Mouse (Mus musculus): ENCODE data around the gene Adra2b.

Adra2b gene

DNA sequence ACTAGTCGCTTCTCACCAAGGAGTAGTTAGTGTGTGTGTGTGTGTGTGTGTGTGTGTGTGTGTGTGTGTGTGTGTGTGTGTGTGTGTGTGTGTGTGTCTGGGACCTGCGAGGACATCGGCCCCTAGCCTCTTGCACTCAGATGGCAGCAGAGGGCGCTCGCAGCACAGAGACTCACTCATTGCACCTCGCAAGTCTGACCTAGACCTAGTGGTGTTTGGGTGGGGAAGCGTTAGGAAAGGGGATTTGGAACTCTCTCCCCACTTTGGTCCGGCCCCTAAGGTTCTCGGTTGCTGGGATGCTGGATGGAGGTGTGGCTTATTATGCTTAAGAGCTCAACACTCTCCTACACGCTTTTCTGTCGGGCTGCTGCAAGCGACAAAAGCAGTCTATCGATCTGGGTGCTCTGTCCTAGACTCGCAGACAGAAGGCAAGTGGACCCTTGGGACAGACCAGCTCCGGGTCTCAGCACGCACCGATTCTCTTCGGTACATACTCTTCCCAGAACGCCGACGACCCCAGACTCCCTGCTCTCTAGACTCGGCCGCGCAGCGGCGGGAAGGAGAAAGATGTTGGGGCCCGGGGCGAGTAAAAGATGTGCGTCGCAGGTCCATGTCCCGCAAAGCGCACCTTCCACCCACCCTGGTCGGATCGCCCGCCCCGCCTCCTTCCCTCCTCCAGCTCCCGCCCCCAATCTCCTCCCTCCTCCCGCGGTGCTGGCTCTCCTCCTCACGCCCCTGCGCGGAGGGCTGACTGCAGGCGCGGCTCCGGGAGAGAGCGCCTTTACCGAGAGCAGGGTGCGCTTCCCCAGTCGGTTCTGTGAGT is at the start of gene Adra2b:
Gene Adra2b, plus strand, starts transcription at position 750 of the 823 bp plus-strand sequence.
- in situ Hi-C loops (cut with MboI, MseI): loop anchor here (5.0 kb wide), 1 partner anchor 80 kb away; the partner anchor contains the start of gene Fahd2a

DNA sequence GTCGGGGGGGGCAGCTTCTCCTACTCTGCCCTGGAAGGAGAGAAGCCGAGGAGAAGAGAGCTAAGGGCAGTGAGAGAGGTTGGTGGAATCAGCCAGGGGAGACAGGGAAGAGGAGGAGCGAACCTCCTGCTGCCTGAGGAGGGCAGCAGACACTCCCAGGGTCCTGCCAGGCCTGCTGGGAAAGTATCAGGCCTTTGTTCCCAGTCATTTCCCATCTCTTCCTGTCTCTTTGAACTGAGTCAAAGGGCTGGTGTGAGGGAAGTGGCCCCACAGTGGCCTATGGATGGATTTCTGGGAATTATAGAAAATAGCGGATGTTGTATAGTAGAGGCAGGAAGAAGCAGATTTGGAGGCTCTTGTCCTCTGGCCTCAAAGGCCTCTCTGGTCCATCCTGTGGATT is 49.1 kb upstream of the Adra2b start:
- in situ Hi-C loops (cut with MboI, MseI): no loop called here

DNA sequence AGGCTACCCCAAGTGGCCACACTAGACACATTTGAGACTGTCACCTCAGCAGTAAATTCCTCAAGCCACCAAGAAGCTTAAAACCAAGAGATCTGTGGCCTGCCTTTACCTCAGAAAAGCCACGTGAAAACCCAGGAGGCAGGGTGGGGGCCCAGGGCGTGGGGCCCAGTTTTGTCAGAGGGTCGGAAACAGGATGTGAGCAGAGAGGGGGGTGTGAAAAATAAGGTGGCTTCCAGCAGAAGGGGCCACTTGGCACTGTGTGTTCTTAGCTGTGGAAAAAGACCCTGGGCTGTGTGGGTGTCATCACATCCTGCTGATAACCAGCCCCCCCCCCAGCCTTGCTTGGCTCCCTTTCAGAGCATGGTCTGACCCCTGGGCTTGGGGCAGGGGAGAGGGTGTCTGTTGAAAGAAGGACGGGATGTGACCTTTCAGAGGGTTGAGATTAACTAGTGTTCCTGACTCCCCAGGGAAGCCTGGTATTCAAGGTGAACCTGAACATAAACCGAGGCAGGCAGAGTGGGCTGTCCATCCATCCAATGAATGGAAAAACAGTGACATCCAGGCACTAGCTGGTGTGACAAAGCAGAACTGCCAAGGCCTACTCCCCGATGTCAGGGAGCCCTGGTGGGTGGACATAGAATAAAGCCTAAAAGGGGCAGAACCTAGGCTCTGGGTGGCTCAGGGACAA is 48.4 kb upstream of the Adra2b start:
- in situ Hi-C loops (cut with MboI, MseI): no loop called here

DNA sequence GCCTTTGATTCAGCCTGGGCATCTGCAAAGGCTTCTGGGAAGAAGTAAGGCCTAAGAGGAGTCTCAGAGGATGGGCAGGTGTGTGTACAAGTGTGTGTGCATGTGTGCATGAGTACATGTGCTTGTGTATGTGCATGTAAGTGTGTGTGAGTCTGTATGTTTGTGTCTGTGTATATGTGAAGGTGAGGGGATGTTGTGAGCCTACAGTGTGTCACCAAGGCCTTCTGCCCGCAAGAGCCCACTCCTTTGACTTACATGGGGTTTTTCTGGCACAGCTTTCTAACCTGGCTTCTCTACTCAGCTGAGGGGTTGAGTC is 47.9 kb upstream of the Adra2b start:
- in situ Hi-C loops (cut with MboI, MseI): no loop called here

DNA sequence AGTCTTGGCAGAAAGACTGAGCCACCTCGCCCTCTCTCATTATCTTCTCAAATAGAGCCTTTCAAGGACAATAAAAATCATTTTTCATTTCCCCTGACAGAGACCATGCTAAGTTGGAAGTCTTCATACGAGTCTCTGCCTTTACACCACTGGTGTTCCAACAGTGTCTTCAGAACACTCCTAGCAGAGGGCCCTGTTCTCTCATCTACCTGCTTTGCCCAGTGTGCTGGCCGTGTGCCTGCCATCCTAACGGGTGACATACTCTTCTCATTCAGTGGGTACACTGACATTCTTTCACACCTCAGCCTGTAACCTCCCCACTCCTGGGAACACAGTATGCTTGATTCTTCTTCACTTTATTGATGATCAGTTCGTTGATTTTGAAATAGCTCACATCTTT is 46.6 kb upstream of the Adra2b start:
- in situ Hi-C loops (cut with MboI, MseI): no loop called here

DNA sequence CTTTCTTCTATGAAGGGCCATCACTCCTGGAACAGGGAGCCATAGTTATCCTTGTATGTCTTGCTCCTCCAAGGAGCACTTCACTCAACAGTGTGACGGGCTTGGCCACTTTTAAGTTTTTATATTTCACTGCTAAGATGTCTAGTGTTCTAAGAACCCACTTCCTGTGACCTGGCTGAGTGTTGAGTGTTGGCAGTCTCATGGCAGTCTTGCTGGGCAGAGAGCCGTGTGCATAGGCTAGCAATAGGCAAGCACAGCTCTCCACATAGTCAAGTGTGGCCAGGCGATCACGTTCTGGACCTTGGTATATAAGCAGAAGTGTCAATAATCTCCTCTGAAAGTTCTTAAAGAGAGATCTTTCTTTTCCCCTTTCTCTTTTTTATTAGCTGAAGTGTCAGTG is 44.9 kb upstream of the Adra2b start:
- in situ Hi-C loops (cut with MboI, MseI): no loop called here

DNA sequence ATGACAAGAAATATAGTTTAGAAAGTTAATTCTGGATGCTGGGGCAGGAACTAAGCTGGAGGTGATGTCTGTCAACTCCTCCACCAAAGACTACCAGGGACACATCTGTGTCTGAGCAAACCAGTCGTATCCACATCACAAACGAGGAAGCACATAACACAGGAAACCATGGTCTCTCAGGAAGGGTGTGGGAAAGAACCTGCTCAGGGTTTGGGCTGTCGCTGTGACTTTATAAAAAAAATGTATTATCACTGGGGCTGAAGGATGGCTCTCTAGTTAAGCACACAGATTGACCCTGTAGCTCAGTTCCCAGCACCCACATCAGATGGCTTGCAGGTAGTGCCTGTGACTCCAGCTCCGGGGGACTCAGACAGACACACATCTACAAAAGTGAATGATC is 43.9 kb upstream of the Adra2b start:
- in situ Hi-C loops (cut with MboI, MseI): no loop called here

DNA sequence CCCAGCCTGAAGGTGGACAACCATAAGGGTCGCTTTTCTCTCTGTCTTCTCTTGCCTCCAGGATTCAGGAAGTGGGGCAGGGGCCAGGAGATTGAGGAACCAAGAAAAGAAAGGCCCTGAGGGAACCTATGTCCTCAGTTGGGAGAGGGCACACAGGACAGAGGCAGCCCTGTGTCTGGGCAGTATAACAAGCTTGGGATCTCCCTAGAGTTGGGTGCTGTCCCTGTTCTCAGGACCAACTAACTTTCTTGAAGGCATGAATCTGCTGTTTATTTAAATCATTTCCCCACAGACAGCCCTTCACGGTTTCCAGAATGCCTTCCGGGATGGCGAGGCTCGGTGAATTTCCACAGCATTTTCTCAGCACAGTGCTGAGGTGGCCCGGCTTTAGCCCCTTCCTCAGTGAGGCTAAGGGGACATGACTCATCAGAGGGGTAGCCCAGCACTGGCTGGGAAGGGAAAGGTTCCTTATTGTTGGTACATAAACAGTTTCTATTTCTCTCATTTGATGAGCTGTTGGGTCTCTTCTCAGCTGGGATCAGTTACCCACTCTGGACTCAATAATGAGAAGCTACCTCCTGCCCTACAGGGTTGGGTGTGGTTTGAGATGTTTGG is 40.2 kb upstream of the Adra2b start:
- in situ Hi-C loops (cut with MboI, MseI): no loop called here

DNA sequence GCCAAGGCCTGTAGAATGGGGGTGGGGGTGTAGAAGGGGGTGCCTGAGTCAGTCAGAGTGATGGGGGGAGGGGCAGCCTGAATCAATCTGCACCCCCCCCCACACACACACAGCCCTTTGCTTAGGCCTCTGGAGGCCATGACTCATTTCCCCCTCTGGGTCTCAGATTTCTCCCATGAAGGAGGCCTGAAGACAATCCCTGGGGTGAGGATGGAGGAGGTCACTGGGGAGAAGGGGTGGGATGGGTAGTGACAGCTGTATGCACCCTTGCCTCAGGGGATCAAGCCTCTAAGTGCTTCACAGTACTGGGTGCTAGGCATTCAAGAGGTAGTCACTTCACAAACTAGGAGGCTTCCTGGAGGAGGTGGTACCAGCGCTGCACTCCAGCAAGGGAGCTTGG is 39.3 kb upstream of the Adra2b start:
- in situ Hi-C loops (cut with MboI, MseI): no loop called here

DNA sequence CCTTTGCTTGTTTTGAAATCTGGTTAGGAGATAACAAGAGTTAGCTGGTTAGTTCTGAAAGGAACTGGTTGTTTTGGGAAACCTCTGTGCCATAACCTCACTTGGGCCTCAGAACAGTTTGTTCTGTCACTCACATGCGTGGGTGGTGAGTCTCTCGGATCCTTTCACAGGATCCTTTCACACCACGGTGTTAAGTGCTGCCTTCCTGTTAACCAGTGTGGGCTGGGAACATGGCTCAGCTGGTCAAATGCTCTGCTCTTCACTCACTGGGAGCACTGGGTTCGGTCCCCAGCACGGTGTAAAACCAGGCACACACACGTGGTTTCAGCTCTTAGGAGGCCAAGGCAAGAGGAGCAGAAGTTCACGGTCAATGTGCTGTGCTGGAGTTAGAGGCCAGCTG is 38.6 kb upstream of the Adra2b start:
- in situ Hi-C loops (cut with MboI, MseI): no loop called here

DNA sequence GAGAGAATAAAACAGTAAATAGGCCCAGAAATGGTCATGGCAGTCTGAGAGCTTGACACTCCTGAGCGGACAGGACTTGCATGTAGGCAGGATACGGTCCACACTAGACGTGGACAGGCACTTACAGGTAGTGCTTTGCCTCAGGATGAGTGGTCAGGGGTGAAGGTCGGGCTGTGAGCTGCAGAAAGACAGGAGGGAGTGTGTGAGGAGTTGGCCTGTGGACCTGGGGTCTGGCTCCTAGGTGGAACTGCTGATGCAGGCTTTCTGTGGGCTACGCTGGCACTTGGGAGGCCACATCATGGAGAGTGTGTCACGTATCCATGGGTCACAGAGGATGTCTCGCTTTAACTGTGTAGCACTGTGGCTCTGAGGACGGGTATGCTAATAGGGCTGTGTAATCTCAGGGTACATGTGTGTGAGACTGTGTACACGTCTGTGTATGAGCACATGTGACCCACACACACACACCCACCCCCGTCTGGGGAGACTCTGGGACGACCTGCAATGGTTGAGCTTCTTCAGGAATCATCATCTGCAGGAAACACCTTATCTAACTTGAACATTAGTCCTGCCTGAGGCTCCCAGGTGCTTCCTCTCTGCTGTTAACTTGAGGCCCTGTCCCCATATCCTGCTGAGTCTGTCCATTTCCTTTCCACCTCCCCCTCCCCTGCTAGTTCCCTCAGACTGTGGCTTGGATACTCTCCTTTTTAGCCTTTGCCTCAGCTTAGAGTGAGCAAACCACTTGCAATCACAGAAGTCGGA is 34.7 kb upstream of the Adra2b start:
- in situ Hi-C loops (cut with MboI, MseI): no loop called here

DNA sequence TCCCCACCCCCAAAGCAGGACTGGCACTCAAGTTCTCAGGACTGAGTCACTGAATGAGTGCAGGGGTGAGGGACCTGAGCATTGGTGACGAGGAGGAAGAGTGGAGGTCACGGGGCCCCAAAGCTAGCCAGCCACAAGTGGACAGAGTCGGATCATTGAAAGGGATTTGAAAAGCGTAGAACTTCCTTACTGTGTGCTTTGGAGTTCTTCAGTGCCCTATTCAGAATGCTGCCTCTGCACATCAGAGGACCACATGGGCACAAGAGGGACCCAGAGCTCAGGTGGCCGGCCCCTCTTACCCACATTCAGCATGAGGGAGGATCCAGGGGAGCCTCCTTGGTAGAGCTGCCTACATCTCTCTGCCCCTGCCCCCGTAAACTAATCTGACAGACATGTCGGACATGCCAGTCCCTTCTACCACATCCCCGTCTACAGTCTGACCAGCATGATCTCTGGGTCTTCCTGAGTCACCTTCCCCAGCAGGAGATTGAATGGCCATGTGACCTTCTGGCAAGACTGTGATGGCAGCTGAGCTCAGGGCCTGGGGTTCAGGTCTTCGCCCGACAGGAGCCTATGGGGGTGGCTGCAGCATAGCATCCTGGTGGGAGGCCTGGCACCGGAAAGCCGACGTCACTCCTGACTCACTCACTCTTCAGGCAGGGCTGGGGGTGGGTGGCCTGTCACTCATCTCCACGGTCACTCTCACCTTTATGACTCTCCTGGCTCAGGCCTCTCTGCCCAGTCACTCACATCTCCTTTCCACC is 30.0 kb upstream of the Adra2b start:
- in situ Hi-C loops (cut with MboI, MseI): no loop called here

DNA sequence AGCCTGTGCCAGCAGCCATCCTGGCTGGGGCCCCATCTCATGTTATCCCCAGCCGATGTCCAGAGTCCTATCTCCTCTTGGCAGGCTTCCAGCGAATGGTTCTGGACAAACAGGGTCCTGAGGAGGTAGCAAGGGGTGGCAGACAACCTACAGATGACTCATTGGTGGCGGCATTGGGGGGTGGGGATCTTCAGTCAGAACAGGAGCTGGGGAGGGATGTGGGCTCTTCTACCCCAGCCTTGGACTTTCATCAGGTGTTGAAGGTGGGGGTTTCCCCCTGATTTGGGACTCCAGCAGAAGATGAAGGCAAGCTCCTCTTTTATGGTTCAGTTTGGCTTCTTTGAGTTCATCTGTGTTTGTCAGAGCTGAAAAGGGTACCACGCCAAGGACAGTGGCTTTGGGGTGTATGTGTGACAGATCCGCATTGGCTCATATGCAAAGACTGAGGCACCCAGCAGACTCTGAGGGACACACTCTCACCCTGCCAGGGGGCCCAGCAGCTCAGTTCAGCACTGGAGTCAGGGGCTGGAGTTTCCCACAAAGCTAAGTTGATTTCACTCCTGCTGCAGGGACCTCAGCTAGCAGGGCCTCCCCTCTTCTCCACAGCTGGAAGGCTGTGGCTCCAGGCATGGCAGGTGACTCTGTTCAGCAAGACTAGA is 28.9 kb upstream of the Adra2b start:
- in situ Hi-C loops (cut with MboI, MseI): no loop called here

DNA sequence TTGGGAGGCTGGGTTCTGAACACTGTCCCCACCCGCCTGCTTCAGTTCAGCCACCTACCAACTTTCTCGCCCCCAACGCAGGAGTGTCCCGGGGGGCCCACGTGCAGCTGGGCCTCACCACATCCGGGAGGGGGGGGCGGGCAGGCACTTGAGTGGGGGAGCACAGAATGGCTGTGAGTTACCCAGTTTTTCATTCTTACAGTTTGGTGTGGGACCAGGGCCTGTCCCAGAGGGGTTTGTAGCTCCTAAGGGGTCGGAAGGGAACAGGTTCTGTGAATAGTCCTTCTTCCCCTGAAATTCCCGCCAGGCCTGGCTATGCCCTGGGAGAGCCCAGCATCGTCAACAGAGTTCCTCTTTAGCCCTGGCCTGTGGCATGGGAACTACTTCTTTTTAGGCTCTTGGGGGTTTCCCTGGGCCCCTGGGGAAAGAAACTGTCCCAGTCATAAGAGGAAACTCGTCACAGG is 27.9 kb upstream of the Adra2b start:
- in situ Hi-C loops (cut with MboI, MseI): no loop called here

DNA sequence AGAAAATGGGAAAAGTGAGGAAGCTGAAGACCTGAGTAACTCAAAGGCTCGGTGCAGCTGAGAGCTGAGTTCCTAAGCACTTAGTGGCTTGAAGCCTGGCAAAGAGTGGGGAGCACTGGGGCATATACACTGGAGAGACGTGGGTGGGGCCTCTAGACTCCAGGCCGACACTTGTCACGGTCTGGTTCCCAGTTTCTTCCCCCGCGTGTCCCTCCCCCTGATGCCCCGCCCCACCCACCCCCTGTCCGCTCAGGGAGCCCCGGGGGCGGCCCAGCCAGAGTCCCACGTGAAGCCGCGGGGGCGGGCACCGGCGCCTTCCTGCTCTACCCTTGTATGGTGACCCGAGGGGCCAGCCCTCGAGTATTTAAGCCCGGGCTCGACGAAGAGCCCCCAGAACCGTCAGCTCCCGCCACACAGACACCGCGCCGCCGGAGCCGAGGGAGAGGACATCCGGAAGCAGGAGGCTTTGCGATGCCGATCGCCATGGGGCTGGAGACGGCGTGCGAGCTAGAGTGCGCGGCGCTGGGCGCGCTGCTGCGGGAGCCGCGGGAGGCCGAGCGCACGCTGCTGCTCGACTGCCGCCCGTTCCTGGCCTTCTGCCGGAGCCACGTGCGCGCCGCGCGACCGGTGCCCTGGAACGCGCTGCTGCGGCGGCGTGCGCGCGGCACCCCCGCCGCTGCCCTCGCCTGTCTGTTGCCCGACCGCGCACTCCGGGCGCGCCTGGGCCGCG is 27.1 kb upstream of the Adra2b start, which contains the start of gene Dusp2:
Gene Dusp2, plus strand, starts transcription at position 393 of the 730 bp plus-strand sequence.
- in situ Hi-C loops (cut with MboI, MseI): no loop called here

DNA sequence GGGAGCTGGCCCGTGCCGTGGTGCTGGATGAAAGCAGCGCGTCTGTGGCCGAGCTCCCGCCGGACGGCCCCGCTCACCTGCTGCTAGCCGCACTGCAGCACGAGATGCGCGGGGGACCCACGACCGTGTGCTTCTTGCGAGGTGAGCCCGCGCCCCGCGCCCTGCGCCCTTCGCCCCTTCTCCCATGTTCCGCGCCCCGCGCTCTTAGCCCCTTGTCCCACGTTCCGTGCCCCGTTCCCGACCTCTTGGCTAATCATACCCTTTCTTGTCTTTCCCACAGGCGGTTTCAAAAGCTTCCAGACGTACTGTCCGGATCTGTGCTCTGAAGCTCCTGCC is 26.5 kb upstream of the Adra2b start:
- in situ Hi-C loops (cut with MboI, MseI): no loop called here

DNA sequence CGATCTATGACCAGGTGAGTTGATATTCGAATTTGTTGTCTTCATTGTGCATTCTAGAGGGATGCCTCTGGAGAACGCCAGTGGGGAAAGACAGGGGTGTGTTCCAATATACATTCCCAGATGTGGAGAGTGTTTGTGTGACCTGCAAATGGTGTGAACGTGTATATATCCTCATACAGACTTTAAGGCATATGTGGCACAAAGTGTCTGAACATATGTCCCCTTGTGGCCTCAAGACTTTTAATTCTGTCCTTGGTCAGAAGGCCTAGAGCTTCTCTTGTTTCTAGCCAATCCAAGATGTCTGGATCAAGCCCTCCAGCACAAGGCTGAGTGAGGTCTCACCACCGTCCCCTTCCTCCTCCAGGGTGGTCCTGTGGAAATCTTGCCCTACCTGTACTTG is 26.1 kb upstream of the Adra2b start:
- in situ Hi-C loops (cut with MboI, MseI): no loop called here

DNA sequence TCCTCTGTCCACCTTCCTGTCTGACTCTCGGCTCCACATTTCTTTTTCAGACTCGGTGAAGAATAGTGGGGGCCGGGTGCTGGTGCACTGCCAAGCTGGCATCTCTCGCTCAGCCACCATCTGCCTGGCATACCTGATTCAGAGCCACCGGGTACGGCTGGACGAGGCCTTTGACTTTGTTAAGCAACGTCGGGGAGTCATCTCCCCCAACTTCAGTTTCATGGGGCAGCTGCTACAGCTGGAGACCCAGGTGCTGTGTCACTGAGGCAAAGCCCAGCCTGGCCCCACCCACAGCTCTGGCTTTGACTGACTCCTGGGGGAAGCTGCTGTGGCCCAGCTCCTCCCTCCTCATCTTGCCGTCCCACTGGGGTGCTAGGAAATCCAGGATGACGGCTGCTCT is 25.5 kb upstream of the Adra2b start:
- in situ Hi-C loops (cut with MboI, MseI): no loop called here

DNA sequence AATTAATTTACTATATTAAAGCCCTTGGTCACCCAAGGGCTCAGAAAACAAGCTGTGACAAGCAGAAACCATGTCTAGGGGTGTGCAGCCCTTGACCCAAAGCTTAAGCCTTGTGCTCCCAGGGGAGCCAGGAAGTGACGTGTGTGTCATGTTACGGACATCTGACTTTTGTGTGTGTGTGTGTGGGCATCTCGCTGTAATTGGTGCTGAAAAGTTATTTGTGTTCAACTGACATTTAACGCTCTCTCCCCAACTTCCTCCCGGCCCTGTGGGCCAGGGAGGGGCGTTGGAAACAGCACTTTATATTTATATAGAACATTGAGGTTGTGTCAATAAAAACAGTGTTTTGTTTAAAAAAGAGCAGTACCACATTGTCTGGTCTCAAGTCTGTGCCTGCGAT is 25.0 kb upstream of the Adra2b start:
- in situ Hi-C loops (cut with MboI, MseI): no loop called here

DNA sequence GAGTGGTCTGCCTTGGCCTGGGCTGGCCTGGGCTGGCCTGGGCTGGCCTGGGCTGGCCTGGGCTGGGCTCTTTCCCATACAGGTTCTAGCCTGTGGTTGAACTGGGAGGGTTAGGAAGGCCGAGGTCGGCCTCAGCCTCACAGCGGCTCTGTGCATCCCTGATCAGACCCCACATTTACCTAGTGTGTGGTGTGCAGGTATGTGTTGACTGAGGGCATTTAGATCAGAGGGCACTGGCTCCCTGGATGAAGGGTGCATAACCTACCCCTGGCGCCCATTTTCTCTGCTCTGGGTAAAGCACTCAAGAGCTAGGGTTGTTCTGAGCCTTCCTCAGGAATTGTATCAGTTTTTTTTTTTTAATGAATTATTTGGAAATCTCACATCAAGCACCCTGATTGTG is 24.6 kb upstream of the Adra2b start, which contains the start of gene Astl:
Gene Astl, plus strand, starts transcription at position 224 of the 400 bp plus-strand sequence.
- in situ Hi-C loops (cut with MboI, MseI): no loop called here
